Mouse (Mus musculus): ENCODE measurements at regions not wholly inside any gene's neighbourhood (a gene's known extent, or its start where the extent isn't known, plus 50 kb on each side); places are given as distances from the start of the nearest gene placed in this dataset.
"Not testable (repeated sequence)": the region's sequence is repeated elsewhere in the genome, so short reads cannot be mapped to it uniquely, and the experiment has no call there.

DNA sequence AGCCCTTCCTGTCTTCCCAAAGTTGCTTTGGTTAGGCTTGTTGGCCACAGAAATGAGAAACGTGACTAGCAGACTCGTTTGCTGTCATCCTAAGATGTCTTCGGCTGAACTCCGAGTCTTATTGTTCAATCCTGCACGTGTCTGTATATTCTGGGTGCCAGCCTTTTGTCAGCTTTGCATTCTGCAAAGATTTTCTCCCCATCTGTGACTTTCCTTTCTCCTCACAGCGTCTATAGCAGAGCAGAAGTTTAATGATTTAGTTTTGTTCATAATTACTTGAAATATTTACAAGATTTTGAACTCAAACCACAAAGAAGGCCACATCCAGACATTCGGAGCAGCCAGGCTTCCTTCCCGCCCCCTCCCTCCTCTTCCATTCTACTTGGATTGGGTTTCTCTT lies 152.5 kb downstream of the Kif26a start:
- whole genome bisulfite sequencing = 82% methylated on average over 8 of the region's 8 CpGs
- no peak for ATAC-seq (ENCODE audit: insufficient number of reproducible peaks, low FRiP score)
- H3K36me3 ChIP-seq = no peaks in the 10 kb centered on the region
- peaks cover 40% of the 10 kb centered on the region for H3K27me3 ChIP-seq (replicated peaks)
- no peak overlapping the region for H3K27ac ChIP-seq (ENCODE audit: poor library complexity, severe bottlenecking)
- no peak overlapping the region for H3K4me2 ChIP-seq
- peaks cover 14% of the 10 kb centered on the region; the same call in 1 of the 2 replicates for H3K4me1 ChIP-seq (replicated peaks)
- H3K9me3 ChIP-seq (replicated peaks) = no peaks in the 10 kb centered on the region
- no peak overlapping the region for H3K4me3 ChIP-seq
- no peak overlapping the region for H3K9ac ChIP-seq

DNA sequence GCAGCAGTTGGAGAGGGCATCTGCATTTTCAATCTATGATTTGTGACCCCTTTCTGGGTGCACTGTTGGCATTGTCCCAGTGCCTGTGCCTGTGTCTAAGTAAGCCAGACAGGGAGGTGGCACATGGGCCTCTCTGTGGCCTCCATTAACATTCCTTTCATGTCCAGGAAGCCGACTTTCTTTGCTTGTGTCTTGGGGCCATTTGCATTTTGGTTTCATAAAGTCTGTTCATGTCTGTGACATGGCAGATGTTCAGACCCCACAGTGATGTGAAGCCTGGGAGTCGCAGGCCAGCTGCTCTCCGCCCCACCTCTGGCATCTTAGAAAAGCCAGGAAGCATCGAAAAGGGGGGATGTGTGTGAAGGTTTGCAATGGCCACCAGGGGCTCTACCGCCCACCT lies 153.1 kb downstream of the Kif26a start:
- Histone ChIP-seq H3K4me2 (no peak overlapping the region), H3K36me3 (no peaks in the 10 kb centered on the region), H3K27ac (ENCODE audit: poor library complexity, severe bottlenecking) (no peak overlapping the region), H3K9me3 (replicated peaks) (no peaks in the 10 kb centered on the region), H3K4me3 (no peak overlapping the region), H3K4me1 (replicated peaks) (peaks cover 14% of the 10 kb centered on the region; the same call in 1 of the 2 replicates), H3K27me3 (replicated peaks) (peaks cover 44% of the 10 kb centered on the region), H3K9ac (no peak overlapping the region)
- ATAC-seq (ENCODE audit: insufficient number of reproducible peaks, low FRiP score) = no peak
- WGBS = 73% methylated on average over 5 of the region's 5 CpGs

DNA sequence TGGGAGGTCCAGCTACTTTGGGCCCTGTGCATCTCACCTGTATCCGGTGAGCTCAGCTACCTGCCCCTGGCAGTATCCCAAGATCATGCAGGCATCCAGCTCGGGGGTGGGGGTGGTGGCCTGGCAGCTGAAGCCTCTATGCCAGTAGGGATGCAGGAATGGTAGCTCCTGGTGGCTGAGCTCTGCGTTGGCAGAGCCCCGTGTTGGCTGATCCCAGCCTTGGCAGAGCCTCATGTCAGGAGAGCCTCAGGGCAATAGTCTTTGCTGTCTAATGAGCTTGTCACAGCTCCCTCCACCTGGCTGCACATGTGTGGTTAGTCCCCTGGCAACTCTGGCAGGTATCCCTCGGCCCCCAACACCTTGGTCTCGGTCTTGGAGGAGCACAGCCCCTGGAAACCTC lies 153.6 kb downstream of the Kif26a start:
- no peak overlapping the region for H3K4me2 ChIP-seq
- H3K4me1 ChIP-seq (replicated peaks) = peaks cover 14% of the 10 kb centered on the region; the same call in 1 of the 2 replicates
- H3K27ac ChIP-seq (ENCODE audit: poor library complexity, severe bottlenecking) = no peak overlapping the region
- H3K9ac ChIP-seq = no peak overlapping the region
- no peaks in the 10 kb centered on the region for H3K36me3 ChIP-seq
- no peaks in the 10 kb centered on the region for H3K9me3 ChIP-seq (replicated peaks)
- ATAC-seq (ENCODE audit: insufficient number of reproducible peaks, low FRiP score) = no peak
- H3K4me3 ChIP-seq = no peak overlapping the region
- WGBS = 77% methylated on average over 6 of the region's 6 CpGs
- peaks cover 44% of the 10 kb centered on the region for H3K27me3 ChIP-seq (replicated peaks)

DNA sequence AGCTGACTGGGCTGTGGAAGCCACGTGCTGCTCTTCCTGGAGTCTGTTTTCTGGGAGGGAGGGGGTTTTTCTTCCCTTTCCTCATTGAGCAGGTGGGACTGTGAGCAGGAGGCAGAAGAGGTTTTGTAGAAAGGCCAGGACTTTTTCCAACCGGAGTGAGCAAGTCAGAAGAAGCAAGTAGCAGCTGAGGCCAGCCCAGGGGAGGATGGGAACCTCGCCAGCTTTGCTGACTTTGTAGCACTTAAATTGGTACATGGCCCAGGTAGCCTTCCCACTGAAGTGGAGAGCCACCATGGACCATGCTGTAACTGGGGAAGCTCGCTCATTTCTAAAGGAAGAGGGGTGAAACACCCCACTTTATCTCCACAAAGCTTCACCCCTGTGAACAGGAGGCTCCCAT lies 154.1 kb downstream of the Kif26a start:
- ATAC-seq (ENCODE audit: insufficient number of reproducible peaks, low FRiP score) = no peak
- Histone ChIP-seq H3K4me1 (replicated peaks) (peaks cover 12% of the 10 kb centered on the region; the same call in 1 of the 2 replicates), H3K27me3 (replicated peaks) (peaks cover 48% of the 10 kb centered on the region), H3K4me2 (no peak overlapping the region), H3K36me3 (no peaks in the 10 kb centered on the region), H3K9me3 (replicated peaks) (no peaks in the 10 kb centered on the region), H3K4me3 (no peak overlapping the region), H3K9ac (no peak overlapping the region), H3K27ac (ENCODE audit: poor library complexity, severe bottlenecking) (no peak overlapping the region)
- WGBS = 69% methylated on average over 4 of the region's 4 CpGs

DNA sequence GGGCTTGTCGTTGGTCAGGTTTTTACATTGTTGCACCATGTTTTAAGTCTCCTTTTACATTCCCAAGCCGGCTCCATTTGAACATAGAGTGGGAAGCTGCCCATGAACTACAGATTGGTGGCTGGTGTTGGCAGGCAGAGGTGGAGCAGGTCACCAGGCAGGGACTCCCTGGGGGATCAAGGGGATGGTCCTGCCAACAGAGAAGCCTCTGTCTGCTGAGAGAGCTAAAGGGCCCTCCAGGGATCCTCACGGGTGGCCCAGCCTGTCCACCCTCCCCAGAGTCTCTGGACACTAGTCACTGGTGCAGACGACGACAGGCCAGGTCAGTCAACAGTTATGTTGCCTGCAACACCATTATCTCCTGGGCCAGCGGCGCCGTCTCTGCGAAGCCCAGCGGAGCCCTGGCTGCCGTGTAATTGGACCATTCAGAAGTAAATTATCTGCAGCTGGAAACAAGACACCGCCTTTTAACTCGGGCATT lies 155.4 kb downstream of the Kif26a start:
- Histone ChIP-seq H3K4me2 (peak overlapping the region; percentile 20; the same call in 1 of the 2 replicates), H3K9me3 (replicated peaks) (no peaks in the 10 kb centered on the region), H3K9ac (no peak overlapping the region), H3K4me1 (replicated peaks) (peaks cover 7% of the 10 kb centered on the region; the same call in 1 of the 2 replicates), H3K4me3 (no peak overlapping the region), H3K36me3 (no peaks in the 10 kb centered on the region), H3K27ac (ENCODE audit: poor library complexity, severe bottlenecking) (no peak overlapping the region), H3K27me3 (replicated peaks) (peaks cover 48% of the 10 kb centered on the region)
- 14% methylated on average over 13 of the region's 13 CpGs for WGBS
- no peak for ATAC-seq (ENCODE audit: insufficient number of reproducible peaks, low FRiP score)

DNA sequence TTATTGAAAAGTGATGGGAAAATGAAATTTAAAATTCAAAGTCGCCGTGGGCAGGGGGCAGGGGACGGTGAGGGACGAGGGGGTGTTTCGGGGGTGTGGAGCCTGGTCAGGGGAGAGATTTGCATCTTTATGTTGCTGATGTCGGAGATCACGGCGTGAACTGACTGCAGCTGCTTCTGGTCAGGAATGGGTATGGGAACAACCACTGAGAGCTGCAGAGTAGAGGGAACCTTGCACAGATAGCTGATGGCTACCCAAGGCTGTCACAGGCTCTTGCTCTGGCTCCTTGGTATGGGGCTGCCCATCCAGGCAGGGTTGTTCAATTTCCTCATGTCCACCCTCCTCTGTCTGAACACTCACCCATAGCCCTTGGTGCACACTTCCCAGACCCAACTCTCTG lies 155.9 kb downstream of the Kif26a start:
- Histone ChIP-seq H3K27me3 (replicated peaks) (peaks cover 48% of the 10 kb centered on the region), H3K9me3 (replicated peaks) (no peaks in the 10 kb centered on the region), H3K4me2 (peak overlapping the region; percentile 20; the same call in 1 of the 2 replicates), H3K4me3 (no peak overlapping the region), H3K9ac (no peak overlapping the region), H3K27ac (ENCODE audit: poor library complexity, severe bottlenecking) (no peak overlapping the region), H3K4me1 (replicated peaks) (peaks cover 7% of the 10 kb centered on the region; the same call in 1 of the 2 replicates), H3K36me3 (no peaks in the 10 kb centered on the region)
- ATAC-seq (ENCODE audit: insufficient number of reproducible peaks, low FRiP score) = no peak
- 41% methylated on average over 8 of the region's 8 CpGs for WGBS

DNA sequence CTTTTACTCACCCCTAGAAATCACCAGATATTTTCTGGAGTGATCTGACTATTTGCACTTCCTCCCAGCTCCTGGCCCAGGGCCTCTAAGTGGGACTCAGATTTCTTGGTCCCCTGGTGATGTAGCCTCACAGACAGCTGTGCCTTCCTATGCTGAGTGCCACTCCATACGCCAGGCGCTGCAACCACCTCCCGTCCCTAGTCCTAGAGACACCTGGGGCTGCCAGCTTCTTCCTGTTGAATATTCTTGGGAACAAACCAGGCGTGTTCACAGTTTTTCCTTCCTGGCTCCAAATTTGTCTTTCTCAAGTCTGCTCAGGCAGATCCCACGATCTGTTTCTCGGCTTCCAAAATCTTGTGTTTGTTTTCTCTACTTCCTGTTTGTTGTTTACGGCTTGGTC lies 160.2 kb downstream of the Kif26a start:
- ATAC-seq (ENCODE audit: insufficient number of reproducible peaks, low FRiP score) = no peak
- 61% methylated on average over 7 of the region's 7 CpGs for WGBS
- Histone ChIP-seq H3K27me3 (replicated peaks) (peaks cover 29% of the 10 kb centered on the region), H3K4me1 (replicated peaks) (peaks cover 7% of the 10 kb centered on the region; the same call in 1 of the 2 replicates), H3K4me2 (no peak overlapping the region), H3K9ac (no peak overlapping the region), H3K4me3 (no peak overlapping the region), H3K9me3 (replicated peaks) (no peaks in the 10 kb centered on the region), H3K27ac (ENCODE audit: poor library complexity, severe bottlenecking) (no peak overlapping the region), H3K36me3 (no peaks in the 10 kb centered on the region)

DNA sequence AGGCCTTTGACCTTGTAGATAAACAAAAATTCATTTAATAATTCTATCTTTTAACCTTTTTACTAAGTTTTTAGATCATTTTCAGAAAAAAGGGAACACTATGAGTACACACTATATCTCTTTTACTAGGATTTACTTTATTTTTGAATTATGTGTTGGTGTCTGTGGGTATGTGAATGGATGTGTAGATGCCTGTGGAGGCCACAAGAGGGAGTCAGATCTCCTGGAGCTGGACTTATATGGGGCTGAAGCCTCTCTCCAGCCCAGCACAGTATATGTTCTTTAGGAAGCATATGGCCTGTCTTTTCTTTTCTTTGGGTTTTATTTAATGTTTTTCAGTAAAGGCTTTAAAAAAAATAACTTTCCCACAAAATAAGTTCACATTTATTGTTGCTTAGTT lies 162.0 kb downstream of the Kif26a start:
- ATAC-seq (ENCODE audit: insufficient number of reproducible peaks, low FRiP score) = no peak
- Histone ChIP-seq H3K4me2 (no peak overlapping the region), H3K4me1 (replicated peaks) (no peaks in the 10 kb centered on the region), H3K9ac (no peak overlapping the region), H3K27ac (ENCODE audit: poor library complexity, severe bottlenecking) (no peak overlapping the region), H3K27me3 (replicated peaks) (peaks cover 13% of the 10 kb centered on the region; the same call in 1 of the 2 replicates), H3K36me3 (no peaks in the 10 kb centered on the region), H3K9me3 (replicated peaks) (no peaks in the 10 kb centered on the region), H3K4me3 (no peak overlapping the region)

DNA sequence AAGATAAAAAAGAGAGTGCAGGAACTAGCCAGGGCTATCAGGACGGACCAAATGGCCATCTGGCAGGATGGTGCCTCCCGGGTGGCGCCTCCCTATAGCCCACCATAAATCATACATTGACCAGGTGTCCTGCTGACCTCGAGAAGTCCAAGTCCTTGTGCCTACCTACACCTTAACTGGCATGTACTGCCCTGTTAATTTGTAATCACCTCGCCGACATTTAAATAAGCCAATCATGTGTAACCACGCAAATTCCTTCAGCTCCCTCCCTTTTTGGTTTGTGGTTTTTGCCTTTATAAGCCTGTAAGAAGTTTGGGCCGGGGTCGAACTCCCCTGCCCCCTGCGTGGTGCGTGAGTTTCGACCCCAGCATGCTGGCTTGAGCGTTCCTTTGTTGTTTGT lies 163.1 kb downstream of the Kif26a start:
- not testable (repeated sequence) for H3K36me3 ChIP-seq; H3K27me3 ChIP-seq (replicated peaks); ATAC-seq (ENCODE audit: insufficient number of reproducible peaks, low FRiP score); H3K4me1 ChIP-seq (replicated peaks); H3K9ac ChIP-seq; H3K9me3 ChIP-seq (replicated peaks); H3K4me3 ChIP-seq; H3K4me2 ChIP-seq; H3K27ac ChIP-seq (ENCODE audit: poor library complexity, severe bottlenecking)
- 86% methylated on average over 13 of the region's 13 CpGs for WGBS

DNA sequence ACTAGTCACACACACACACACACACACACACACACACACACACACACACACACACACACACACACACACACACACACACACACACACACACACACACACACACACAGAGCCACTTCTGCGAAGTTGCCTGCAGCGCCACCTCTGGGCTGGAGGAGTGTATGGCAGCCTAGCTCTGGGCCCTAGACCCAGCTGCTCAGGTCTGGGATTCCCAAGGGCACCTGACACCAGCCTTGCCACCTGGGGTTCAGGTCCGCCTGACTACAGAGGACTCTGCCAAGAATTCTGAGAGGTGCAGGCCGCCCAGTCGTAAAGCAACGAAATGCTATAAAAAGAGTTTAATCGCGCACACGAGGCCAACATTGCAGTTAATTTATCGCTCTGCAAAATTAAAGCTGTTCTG lies 163.8 kb downstream of the Kif26a start:
- Histone ChIP-seq H3K4me2 (no peak overlapping the region), H3K4me3 (no peak overlapping the region), H3K36me3 (no peaks in the 10 kb centered on the region), H3K27ac (ENCODE audit: poor library complexity, severe bottlenecking) (no peak overlapping the region), H3K9ac (no peak overlapping the region), H3K4me1 (replicated peaks) (no peaks in the 10 kb centered on the region), H3K9me3 (replicated peaks) (no peaks in the 10 kb centered on the region; the same call in 1 of the 2 replicates), H3K27me3 (replicated peaks) (peaks cover 4% of the 10 kb centered on the region; the same call in 1 of the 2 replicates)
- WGBS = 88% methylated on average over 10 of the region's 10 CpGs
- no peak for ATAC-seq (ENCODE audit: insufficient number of reproducible peaks, low FRiP score)

DNA sequence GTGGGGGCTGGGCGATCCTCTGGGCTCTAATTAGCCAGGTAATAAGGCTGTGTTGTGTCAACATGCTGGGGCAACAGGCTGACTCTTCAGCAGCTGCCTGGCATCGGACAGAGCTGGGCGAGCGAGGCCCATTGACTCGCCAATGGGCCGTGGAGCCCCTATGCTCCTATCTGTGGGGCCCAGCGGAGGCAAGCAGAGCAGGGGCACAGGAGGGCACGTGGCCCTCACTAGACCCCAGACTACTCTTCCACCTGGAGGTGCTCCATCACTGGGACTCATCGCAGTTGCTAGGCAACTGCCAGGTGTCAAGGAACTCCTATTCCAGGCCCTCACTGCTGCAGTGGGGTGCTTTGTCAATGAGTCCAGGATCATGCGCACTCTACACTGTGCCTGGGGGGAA lies 164.7 kb downstream of the Kif26a start:
- H3K4me1 ChIP-seq (replicated peaks) = no peaks in the 10 kb centered on the region
- ATAC-seq (ENCODE audit: insufficient number of reproducible peaks, low FRiP score) = no peak
- no peaks in the 10 kb centered on the region for H3K27me3 ChIP-seq (replicated peaks)
- H3K4me3 ChIP-seq = no peak overlapping the region
- no peak overlapping the region for H3K4me2 ChIP-seq
- no peak overlapping the region for H3K27ac ChIP-seq (ENCODE audit: poor library complexity, severe bottlenecking)
- H3K36me3 ChIP-seq = no peaks in the 10 kb centered on the region
- no peak overlapping the region for H3K9ac ChIP-seq
- peaks cover 4% of the 10 kb centered on the region; the same call in 1 of the 2 replicates for H3K9me3 ChIP-seq (replicated peaks)
- WGBS = 83% methylated on average over 10 of the region's 10 CpGs

DNA sequence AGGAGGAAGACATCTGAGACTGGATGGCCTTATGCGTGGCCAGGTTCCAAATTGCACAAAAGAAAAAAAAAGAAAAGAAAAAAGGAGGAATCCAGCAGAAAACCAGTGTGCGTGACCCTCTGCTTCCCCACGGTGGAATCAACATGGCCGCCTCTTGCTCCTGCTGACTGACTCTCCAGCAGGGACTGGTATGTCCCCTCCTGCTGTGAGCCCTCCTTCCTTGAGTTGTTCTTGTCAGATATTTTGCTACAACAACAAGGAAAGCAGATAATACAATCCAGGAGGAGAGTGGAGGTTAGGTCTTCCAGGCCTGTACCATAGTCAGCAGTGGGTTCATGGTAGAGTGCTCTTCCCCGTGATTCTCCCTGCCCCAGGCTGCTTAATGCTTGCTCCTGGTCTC lies 168.8 kb downstream of the Kif26a start:
- Histone ChIP-seq H3K4me2 (no peak overlapping the region), H3K9me3 (replicated peaks) (peaks cover 4% of the 10 kb centered on the region; the same call in 1 of the 2 replicates), H3K4me3 (no peak overlapping the region), H3K27ac (ENCODE audit: poor library complexity, severe bottlenecking) (no peak overlapping the region), H3K27me3 (replicated peaks) (0 out of 2 replicates have a peak, but pooled peaks cover 5% of the 10 kb centered on the region), H3K36me3 (no peaks in the 10 kb centered on the region), H3K9ac (no peak overlapping the region), H3K4me1 (replicated peaks) (no peaks in the 10 kb centered on the region)
- 87% methylated on average over 5 of the region's 5 CpGs for WGBS
- no peak for ATAC-seq (ENCODE audit: insufficient number of reproducible peaks, low FRiP score)

All from heart, embryonic 12.5 days (tissue).